Mouse (Mus musculus): Measurements from ENCODE around the gene Gm9789. TPM values are rescaled to one million over a fixed set of nuclear protein-coding genes. Genes with fewer than 3 reads are reported as not detected.

The Gm9789 gene
- total and polyA plus RNA-seq, 3 experiments: not detected

- TF ChIP-seq GATA1 (IDR thresholded peaks at IDR 0.05; ENCODE audit: low read depth, low read length) (no peak), USF2 (IDR thresholded peaks at IDR 0.05; ENCODE audit: borderline replicate concordance in 1 of 2, insufficient read depth in 1 of 2, low read depth in 1 of 2, low read length in 2 of 2) (no peak)
These were observed 16.7 kb downstream of the Gm9789 start, which contains the start of gene 1110057P08Rik (continued) for GRCm38 (mm10) chr16:89174435-89174834.

- Histone ChIP-seq H3K27me3 (ENCODE audit: control insufficient read depth in 1 of 2, insufficient read depth in 2 of 2, low read length in 2 of 2) (no peaks in the 10 kb centered on the region), H3K9ac (ENCODE audit: control insufficient read depth, low read depth, low read length, poor library complexity, severe bottlenecking) (no peak overlapping the region)
- TF ChIP-seq ZMIZ1 (IDR thresholded peaks at IDR 0.05; ENCODE audit: low read depth, low read length): no peak
- no peak for TF ChIP-seq RCOR1 (IDR thresholded peaks at IDR 0.05; ENCODE audit: low read depth, low read length)
- TF ChIP-seq JUND (IDR thresholded peaks at IDR 0.05; ENCODE audit: low read depth, low read length): no peak
- TF ChIP-seq ELF1 (IDR thresholded peaks at IDR 0.05; ENCODE audit: low read depth, low read length): no peak
- TF ChIP-seq HCFC1 (IDR thresholded peaks at IDR 0.05; ENCODE audit: low read depth, low read length): no peak
- no peak for TF ChIP-seq KAT2A (conservative IDR thresholded peaks at IDR 0.05; ENCODE audit: low read depth, low read length)
- TF ChIP-seq POLR2A (IDR thresholded peaks at IDR 0.05; ENCODE audit: control insufficient read depth in 1 of 2, insufficient read depth in 1 of 2, low read depth in 1 of 2, low read length in 2 of 2, poor library complexity in 1 of 2): no peak
- no peak for TF ChIP-seq MEF2A (IDR thresholded peaks at IDR 0.05; ENCODE audit: extremely low read depth, insufficient replicate concordance, low read depth, low read length, poor library complexity, severe bottlenecking)
- TF ChIP-seq UBTF (IDR thresholded peaks at IDR 0.05; ENCODE audit: borderline replicate concordance, insufficient read depth, low read depth, low read length): no peak
- TF ChIP-seq ZNF384 (IDR thresholded peaks at IDR 0.05; ENCODE audit: low read depth, low read length): no peak
- TF ChIP-seq NELFE (IDR thresholded peaks at IDR 0.05; ENCODE audit: low read depth, low read length): no peak
- TF ChIP-seq TAL1 (IDR thresholded peaks at IDR 0.05; ENCODE audit: low read length): no peak
- no peak for TF ChIP-seq USF2 (IDR thresholded peaks at IDR 0.05; ENCODE audit: borderline replicate concordance in 1 of 2, insufficient read depth in 1 of 2, low read depth in 1 of 2, low read length in 2 of 2)
- TF ChIP-seq MXI1 (IDR thresholded peaks at IDR 0.05; ENCODE audit: low read depth, low read length): no peak
- no peak for TF ChIP-seq TCF12 (IDR thresholded peaks at IDR 0.05; ENCODE audit: low read depth, low read length)
These were observed 30.9 kb downstream of the Gm9789 start for GRCm38 (mm10) chr16:89188621-89189020.

GRCm38 (mm10) chr16:89205561-89205960, 47.8 kb downstream of the Gm9789 start, which contains the start of gene Krtap20-2:
Gene Krtap20-2 (plus strand): TSS chr16:89205861.
- no peaks in the 10 kb centered on the region for H3K9me3 ChIP-seq (replicated peaks; ENCODE audit: insufficient read depth, low read length)
- H3K36me3 ChIP-seq (ENCODE audit: control insufficient read depth in 1 of 2, insufficient read depth in 2 of 2, low read length in 2 of 2): no peaks in the 10 kb centered on the region
- no peak within 1 kb of the TSS for H3K9ac ChIP-seq (ENCODE audit: control insufficient read depth, low read depth, low read length, poor library complexity, severe bottlenecking)
- no peaks in the 10 kb centered on the region for H3K27me3 ChIP-seq (ENCODE audit: control insufficient read depth in 1 of 2, insufficient read depth in 2 of 2, low read length in 2 of 2)
- no peak within 1 kb of the TSS for H3K4me3 ChIP-seq (ENCODE audit: control insufficient read depth in 1 of 2, insufficient read depth in 1 of 2, low read depth in 2 of 2, low read length in 2 of 2)
- H3K4me1 ChIP-seq (ENCODE audit: control insufficient read depth in 1 of 2, insufficient read depth in 2 of 2, low read length in 2 of 2): no peaks in the 10 kb centered on the region
- no peak within 1 kb of the TSS for H3K27ac ChIP-seq (ENCODE audit: control insufficient read depth, low read depth, low read length)
- no peak for TF ChIP-seq MEF2A (IDR thresholded peaks at IDR 0.05; ENCODE audit: extremely low read depth, insufficient replicate concordance, low read depth, low read length, poor library complexity, severe bottlenecking)
- no peak for TF ChIP-seq ZNF384 (IDR thresholded peaks at IDR 0.05; ENCODE audit: low read depth, low read length)
- TF ChIP-seq MYC (IDR thresholded peaks at IDR 0.05; ENCODE audit: low read depth, low read length): no peak
- TF ChIP-seq MAX (IDR thresholded peaks at IDR 0.05; ENCODE audit: low read length): no peak
- TF ChIP-seq HCFC1 (IDR thresholded peaks at IDR 0.05; ENCODE audit: low read depth, low read length): no peak
- TF ChIP-seq CTCF (IDR thresholded peaks at IDR 0.05 in 2 of 3, conservative IDR thresholded peaks at IDR 0.05 in 1 of 3; ENCODE audit: control insufficient read depth in 1 of 3, insufficient read depth in 1 of 3, low read depth in 2 of 3, low read length in 3 of 3, poor library complexity in 1 of 3, severe bottlenecking in 1 of 3): no peak
- TF ChIP-seq POLR2A (IDR thresholded peaks at IDR 0.05; ENCODE audit: control insufficient read depth in 1 of 2, insufficient read depth in 1 of 2, low read depth in 1 of 2, low read length in 2 of 2, poor library complexity in 1 of 2): no peak
- no peak for TF ChIP-seq TCF12 (IDR thresholded peaks at IDR 0.05; ENCODE audit: low read depth, low read length)
- no peak for TF ChIP-seq ETS1 (IDR thresholded peaks at IDR 0.05; ENCODE audit: low read depth, low read length)
- no peak for TF ChIP-seq TBP (IDR thresholded peaks at IDR 0.05; ENCODE audit: low read depth, low read length)
- no peak for TF ChIP-seq SMC3 (IDR thresholded peaks at IDR 0.05; ENCODE audit: low read depth, low read length)
- TF ChIP-seq POLR2AphosphoS2 (IDR thresholded peaks at IDR 0.05; ENCODE audit: low read length): no peak
- no peak for TF ChIP-seq CHD2 (IDR thresholded peaks at IDR 0.05; ENCODE audit: low read length)
- TF ChIP-seq ZMIZ1 (IDR thresholded peaks at IDR 0.05; ENCODE audit: low read depth, low read length): no peak
- TF ChIP-seq MYB (IDR thresholded peaks at IDR 0.05; ENCODE audit: low read depth, low read length): no peak
- TF ChIP-seq ELF1 (IDR thresholded peaks at IDR 0.05; ENCODE audit: low read depth, low read length): no peak
- TF ChIP-seq RCOR1 (IDR thresholded peaks at IDR 0.05; ENCODE audit: low read depth, low read length): no peak
- no peak for TF ChIP-seq E2F4 (IDR thresholded peaks at IDR 0.05; ENCODE audit: borderline replicate concordance, low read depth, low read length)
- no peak for TF ChIP-seq ZKSCAN1 (IDR thresholded peaks at IDR 0.05; ENCODE audit: low read depth, low read length)
- H3K79me2 ChIP-seq (ENCODE audit: control insufficient read depth, insufficient read depth, low read length, poor library complexity): no peaks in the 10 kb centered on the region
- no peak for DNase-seq (ENCODE audit: low read depth, low spot score)

More at GRCm38 (mm10) chr16:89188621-89189020, 30.9 kb downstream of the Gm9789 start:
- Histone ChIP-seq H3K27ac (ENCODE audit: control insufficient read depth, low read depth, low read length) (no peak overlapping the region), H3K4me1 (ENCODE audit: control insufficient read depth in 1 of 2, insufficient read depth in 2 of 2, low read length in 2 of 2) (no peaks in the 10 kb centered on the region), H3K36me3 (ENCODE audit: control insufficient read depth in 1 of 2, insufficient read depth in 2 of 2, low read length in 2 of 2) (no peaks in the 10 kb centered on the region), H3K9me3 (replicated peaks; ENCODE audit: insufficient read depth, low read length) (no peaks in the 10 kb centered on the region), H3K4me3 (ENCODE audit: control insufficient read depth in 1 of 2, insufficient read depth in 1 of 2, low read depth in 2 of 2, low read length in 2 of 2) (no peak overlapping the region), H3K79me2 (ENCODE audit: control insufficient read depth, insufficient read depth, low read length, poor library complexity) (no peaks in the 10 kb centered on the region)
- DNase-seq (ENCODE audit: low read depth, low spot score): no peak

Measured in MEL (cell line).